ENCODE assay signal across 14 mouse cellular contexts in the genomic region with DNA sequence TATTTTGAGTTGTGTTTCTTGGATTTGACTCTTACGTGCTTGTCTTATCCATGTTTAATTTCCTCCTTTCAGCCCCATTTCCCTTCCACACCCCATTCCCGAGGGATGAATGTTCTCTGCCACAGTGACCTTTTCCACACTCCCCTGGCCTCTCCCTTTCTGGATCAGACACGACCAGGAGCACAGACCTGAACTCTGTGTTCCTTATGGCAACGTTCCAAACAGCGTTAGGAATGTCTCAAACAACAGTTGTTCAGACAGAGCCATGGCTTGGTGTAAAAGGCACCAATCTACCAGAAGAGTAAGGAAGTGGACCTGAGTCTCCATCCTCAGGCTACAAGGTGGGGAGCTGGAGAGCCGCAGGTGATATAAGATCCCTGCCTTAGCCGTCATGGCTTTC. TPM values are rescaled to one million over a fixed set of nuclear protein-coding genes. Genes with fewer than 3 reads are reported as not detected.
DNase-seq lines count a peak whose midpoint lies in the region; ATAC-seq and TF ChIP-seq lines count a peak whose summit lies in the region.
"Had no signal": no experiment of that assay in that cellular context is flagged by ENCODE, and none has a peak within 500 bp of the region (broad histone marks: within the 10 kb centered on the region; RNA-seq: fewer than 3 reads in every experiment).

No protein-coding gene starts in this region.

- peaks cover 6% of the 10 kb centered on the region; the same call in 1 of the 2 replicates for H3K4me1 ChIP-seq in kidney, adult 2 months (ENCODE audit: control insufficient read depth, insufficient read depth, low read length)
- peaks cover 19% of the 10 kb centered on the region for H3K4me1 ChIP-seq in brown adipose tissue, adult 24 weeks (ENCODE audit: control insufficient read depth, insufficient read depth, insufficient read length, low read length)
- H3K4me1 ChIP-seq in heart, embryonic 12.5 days (replicated peaks), result 0 out of 2 replicates have a peak, but pooled peaks cover 5% of the 10 kb centered on the region
- no peaks in the 10 kb centered on the region for H3K4me1 ChIP-seq in intestine, embryonic 16.5 days (ENCODE audit: control insufficient read depth, insufficient read depth, low read length)
- H3K4me1 ChIP-seq: forebrain, embryonic 15.5 days; liver, embryonic 15.5 days; megakaryocyte, embryonic 14.5 days had no signal

- DNase-seq in kidney, adult 2 months, result peak; percentile 55
- DNase-seq in kidney, postnatal 4 days, result no peak
- no peak for DNase-seq in thymus, adult 18-20 months
- no peak for DNase-seq in layer of hippocampus, adult 2 months (ENCODE audit: low spot score in 2 of 2)
- DNase-seq: cerebellum, adult 11-12 months; right cerebral cortex, postnatal 4 days had no signal

- no peak for TF ChIP-seq POLR2A in kidney, adult 2 months (IDR thresholded peaks at IDR 0.05; ENCODE audit: low read depth, low read length)

- WGBS in kidney, adult 2 months, result 36% methylated on average over 7 of the region's 7 CpGs
- 58% methylated on average over 7 of the region's 7 CpGs for WGBS in heart, embryonic 12.5 days
- WGBS in intestine, embryonic 16.5 days, result 68% methylated on average over 7 of the region's 7 CpGs

- peak; percentile 77 for ATAC-seq in heart, embryonic 12.5 days (ENCODE audit: insufficient number of reproducible peaks, low FRiP score)
- ATAC-seq in intestine, embryonic 16.5 days, result peak; percentile 50; the same call in 1 of the 2 replicates
- ATAC-seq: forebrain, embryonic 15.5 days had no signal

- H3K27ac ChIP-seq in kidney, adult 2 months (ENCODE audit: insufficient read depth, low read depth, low read length), result no peak overlapping the region
- peak overlapping the region; percentile 98 for H3K27ac ChIP-seq in brown adipose tissue, adult 24 weeks (replicated peaks; ENCODE audit: low read depth, low read length)
- H3K27ac ChIP-seq in heart, embryonic 12.5 days (ENCODE audit: poor library complexity, severe bottlenecking), result no peak overlapping the region
- no peak overlapping the region for H3K27ac ChIP-seq in intestine, embryonic 16.5 days (ENCODE audit: low read length)
- H3K27ac ChIP-seq in layer of hippocampus, adult 2 months, result no peak overlapping the region
- H3K27ac ChIP-seq: forebrain, embryonic 15.5 days; liver, embryonic 15.5 days had no signal

- H3K9ac ChIP-seq in heart, embryonic 12.5 days, result no peak overlapping the region
- no peak overlapping the region for H3K9ac ChIP-seq in intestine, embryonic 16.5 days (ENCODE audit: low read depth, low read length)
- H3K9ac ChIP-seq: forebrain, embryonic 15.5 days; liver, embryonic 15.5 days had no signal

- TF ChIP-seq CTCF in kidney, adult 2 months (conservative IDR thresholded peaks at IDR 0.05; ENCODE audit: insufficient read depth, insufficient read length, low read depth, low read length), result no peak
- no peak for TF ChIP-seq CTCF in layer of hippocampus, adult 2 months (conservative IDR thresholded peaks at IDR 0.05)

- H3K9me3 ChIP-seq in heart, embryonic 12.5 days (replicated peaks), result peaks cover 4% of the 10 kb centered on the region; the same call in 1 of the 2 replicates
- H3K9me3 ChIP-seq in intestine, embryonic 16.5 days (ENCODE audit: control insufficient read depth, low read length), result 0 out of 2 replicates have a peak, but pooled peaks cover 3% of the 10 kb centered on the region
- H3K9me3 ChIP-seq: forebrain, embryonic 15.5 days; liver, embryonic 15.5 days had no signal

- H3K4me3 ChIP-seq in kidney, adult 2 months (ENCODE audit: insufficient read depth, low read depth, low read length), result no peak overlapping the region
- no peak overlapping the region for H3K4me3 ChIP-seq in brown adipose tissue, adult 24 weeks (ENCODE audit: insufficient read depth, low read depth, low read length)
- no peak overlapping the region for H3K4me3 ChIP-seq in heart, embryonic 12.5 days
- no peak overlapping the region for H3K4me3 ChIP-seq in intestine, embryonic 16.5 days (ENCODE audit: low read length)
- H3K4me3 ChIP-seq in layer of hippocampus, adult 2 months, result no peak overlapping the region
- H3K4me3 ChIP-seq: forebrain, embryonic 15.5 days; liver, embryonic 15.5 days; megakaryocyte, embryonic 14.5 days had no signal

- no peaks in the 10 kb centered on the region for H3K36me3 ChIP-seq in kidney, adult 2 months (ENCODE audit: control insufficient read depth, insufficient read depth, low read length)
- H3K36me3 ChIP-seq in heart, embryonic 12.5 days, result no peaks in the 10 kb centered on the region
- no peaks in the 10 kb centered on the region for H3K36me3 ChIP-seq in intestine, embryonic 16.5 days (ENCODE audit: control insufficient read depth, insufficient read depth, low read length)
- H3K36me3 ChIP-seq: forebrain, embryonic 15.5 days; liver, embryonic 15.5 days had no signal

- no peak overlapping the region for H3K4me2 ChIP-seq in heart, embryonic 12.5 days
- H3K4me2 ChIP-seq in intestine, embryonic 16.5 days (ENCODE audit: low read depth, low read length), result no peak overlapping the region
- H3K4me2 ChIP-seq: forebrain, embryonic 15.5 days; liver, embryonic 15.5 days had no signal

- H3K27me3 ChIP-seq in kidney, adult 2 months (replicated peaks; ENCODE audit: control insufficient read depth, insufficient read depth, low read length), result no peaks in the 10 kb centered on the region
- H3K27me3 ChIP-seq in heart, embryonic 12.5 days (replicated peaks), result no peaks in the 10 kb centered on the region
- H3K27me3 ChIP-seq in intestine, embryonic 16.5 days (replicated peaks; ENCODE audit: control insufficient read depth, insufficient read depth, low read length), result no peaks in the 10 kb centered on the region
- H3K27me3 ChIP-seq: CH12.LX; forebrain, embryonic 15.5 days; liver, embryonic 15.5 days; megakaryocyte, embryonic 14.5 days had no signal

RNA-seq across cellular contexts. Expression of a gene that starts 52.6 kb away (rescaled TPM):
- 0.20 and 1.3 TPM in 2 replicates for polyA plus RNA-seq in kidney, adult 2 months (2012; rRNA removed)
- not detected in 2 replicates for polyA plus RNA-seq in brown adipose tissue, adult 24 weeks (2012; ENCODE audit: insufficient read depth, insufficient read length, missing spikeins)
- polyA plus RNA-seq in heart, embryonic 12.5 days (2016; fragmentation: Nextera tagmentation; extraction: Ambion mirVana), result 0.43 TPM in 1 of 2 replicates, not detected in the other
- polyA plus RNA-seq in intestine, embryonic 16.5 days (2015; fragmentation: Nextera tagmentation; extraction: Ambion mirVana), result not detected in 2 replicates
- not detected for total RNA-seq in layer of hippocampus, adult 2 months (2021)
- total RNA-seq: adrenal gland, postnatal 36 days; CH12.LX had no signal
- polyA plus RNA-seq: forebrain, embryonic 15.5 days; liver, embryonic 15.5 days had no signal
